Mouse (Mus musculus) kidney, embryonic 15.5 days (tissue): ENCODE results near the gene Klk1b24. TPM values are rescaled to one million over a fixed set of nuclear protein-coding genes. Genes with fewer than 3 reads are reported as not detected.

ENCODE experiments used
- ATAC-seq: fragments of 200-750 bp; cut with Nextera tagmentation; replicated peaks from 2 replicates; pipeline ENCODE4 v1.8.0; 2017; ENCODE audit warnings: moderate TSS enrichment; ENCODE audit not compliant: low FRiP score
- H3K27ac ChIP-seq: fragments of 300-500 bp; sonication (generic); 2 replicates; pipeline ENCODE4 v1.5.1; 2015; ENCODE audit warnings: mild to moderate bottlenecking, inconsistent platforms
- H3K27me3 ChIP-seq: fragments of 300-500 bp; sonication (generic); 2 replicates; pipeline ENCODE4 v1.6.1; 2015; ENCODE audit warnings: inconsistent platforms
- H3K36me3 ChIP-seq: fragments of 300-500 bp; sonication (generic); 2 replicates; pipeline ENCODE4 v1.6.1; 2015; ENCODE audit warnings: inconsistent platforms
- H3K4me1 ChIP-seq: fragments of 300-500 bp; sonication (generic); 2 replicates; pipeline ENCODE4 v1.6.1; 2015; ENCODE audit warnings: inconsistent platforms
- H3K4me2 ChIP-seq: fragments of 300-500 bp; sonication (generic); 2 replicates; pipeline ENCODE4 v1.6.1; 2015; ENCODE audit warnings: moderate library complexity, mild to moderate bottlenecking, inconsistent platforms
- H3K4me3 ChIP-seq: fragments of 300-500 bp; sonication (generic); replicated peaks from 2 replicates; pipeline ENCODE4 v1.5.1; 2015; ENCODE audit warnings: mild to moderate bottlenecking, inconsistent platforms
- H3K9ac ChIP-seq: fragments of 300-500 bp; sonication (generic); 2 replicates; pipeline ENCODE4 v1.6.1; 2015; ENCODE audit warnings: mild to moderate bottlenecking, inconsistent platforms
- H3K9me3 ChIP-seq: fragments of 300-500 bp; sonication (generic); replicated peaks from 2 replicates; pipeline ENCODE4 v1.6.1; 2016; ENCODE audit warnings: inconsistent platforms
- WGBS: fragments of 180-500 bp; shearing (Covaris S2); methylation state at CpG from one replicate; pipeline ENCODE4 v1.1.7; 2015; ENCODE audit warnings: mixed read lengths; 5-methylcytosine and 5-hydroxymethylcytosine counted together
- polyA plus RNA-seq: library from polyadenylated mRNA; unstranded; fragments of >200 nt; fragmentation: Nextera tagmentation; extraction: Ambion mirVana; gene quantifications from 2 replicates; pipeline ENCODE4 v1.2.1, GENCODE M21; 2015

The Klk1b24 gene
- polyA plus RNA-seq, 1 experiment from 2014 or later: not detected

- Histone ChIP-seq H3K9me3 (no peaks in the 10 kb centered on the region), H3K27me3 (no peaks in the 10 kb centered on the region), H3K27ac (no peak overlapping the region), H3K36me3 (no peaks in the 10 kb centered on the region), H3K4me2 (no peak overlapping the region), H3K4me3 (no peak overlapping the region), H3K9ac (no peak overlapping the region), H3K4me1 (no peaks in the 10 kb centered on the region)
- WGBS: 59% methylated on average over 2 of the region's 2 CpGs
- ATAC-seq: no peak
Measured at GRCm38 (mm10) chr7:44239913-44240312, 51.9 kb downstream of the Klk1b24 start.

GRCm38 (mm10) chr7:44240712-44241111 lies 52.7 kb downstream of the Klk1b24 start:
- H3K4me2 ChIP-seq: no peak overlapping the region
- no peaks in the 10 kb centered on the region for H3K36me3 ChIP-seq
- no peaks in the 10 kb centered on the region for H3K27me3 ChIP-seq
- 48% methylated on average over 1 of the region's 1 CpGs for whole genome bisulfite sequencing
- no peak overlapping the region for H3K4me3 ChIP-seq
- H3K4me1 ChIP-seq: peaks cover 6% of the 10 kb centered on the region
- H3K27ac ChIP-seq: no peak overlapping the region
- ATAC-seq: no peak
- no peak overlapping the region for H3K9ac ChIP-seq
- H3K9me3 ChIP-seq: no peaks in the 10 kb centered on the region

GRCm38 (mm10) chr7:44241163-44241562 lies 53.1 kb downstream of the Klk1b24 start:
- Histone ChIP-seq H3K9ac (no peak overlapping the region), H3K4me1 (peaks cover 6% of the 10 kb centered on the region), H3K4me2 (no peak overlapping the region), H3K27ac (no peak overlapping the region), H3K9me3 (no peaks in the 10 kb centered on the region), H3K36me3 (no peaks in the 10 kb centered on the region), H3K4me3 (no peak overlapping the region), H3K27me3 (no peaks in the 10 kb centered on the region)
- WGBS: 70% methylated on average over 2 of the region's 2 CpGs
- no peak for ATAC-seq

Other genes starting within 250 kb of the Klk1b24 start
- gene Klk1b8, start 237.6 kb upstream of the Klk1b24 start, polyA plus RNA-seq: 0.19 TPM in 1 of 2 replicates, not detected in the other
- gene Klk1b1, start 221.5 kb upstream of the Klk1b24 start, polyA plus RNA-seq: not detected in 2 replicates
- not detected in 2 replicates for gene Klk1b9, start 212.2 kb upstream of the Klk1b24 start, polyA plus RNA-seq
- not detected in 2 replicates for gene Klk1b11, start 192.4 kb upstream of the Klk1b24 start, polyA plus RNA-seq
- gene Klk1b26, start 176.1 kb upstream of the Klk1b24 start, polyA plus RNA-seq: 0.10 and 0.42 TPM in 2 replicates
- gene Klk1b27, start 135.9 kb upstream of the Klk1b24 start, polyA plus RNA-seq: 0.19 TPM in 1 of 2 replicates, not detected in the other
- not detected in 2 replicates for gene Klk1b21, start 85.9 kb upstream of the Klk1b24 start, polyA plus RNA-seq
- not detected in 2 replicates for gene Klk1b22, start 75.6 kb upstream of the Klk1b24 start, polyA plus RNA-seq
- not detected in 2 replicates for gene Klk1b16, start 51.5 kb upstream of the Klk1b24 start, polyA plus RNA-seq
- not detected in 2 replicates for gene Klk1b3, start 10.0 kb downstream of the Klk1b24 start, polyA plus RNA-seq
- not detected in 2 replicates for gene Klk1b4, start 19.2 kb downstream of the Klk1b24 start, polyA plus RNA-seq
- gene Klk1b5, start 27.7 kb downstream of the Klk1b24 start, polyA plus RNA-seq: not detected in 2 replicates
- gene Klk1, start 37.1 kb downstream of the Klk1b24 start, polyA plus RNA-seq: 4.1 and 6.6 TPM in 2 replicates
- gene Gm36864, start 47.9 kb downstream of the Klk1b24 start, polyA plus RNA-seq: not detected in 2 replicates
- 1.1 and 1.7 TPM in 2 replicates for gene 1700028J19Rik, start 58.5 kb downstream of the Klk1b24 start, polyA plus RNA-seq
- gene 2410002F23Rik, start 58.5 kb downstream of the Klk1b24 start, polyA plus RNA-seq: 159 and 163 TPM in 2 replicates
- 0.13 and 0.21 TPM in 2 replicates for gene Acp4, start 69.1 kb downstream of the Klk1b24 start, polyA plus RNA-seq
- gene Gm15517, start 73.2 kb downstream of the Klk1b24 start, polyA plus RNA-seq: not detected in 2 replicates
- gene Clec11a, start 118.7 kb downstream of the Klk1b24 start, polyA plus RNA-seq: 6.0 and 7.0 TPM in 2 replicates
- gene Shank1, start 122.0 kb downstream of the Klk1b24 start, polyA plus RNA-seq: 1.6 and 2.5 TPM in 2 replicates
- 2.4 and 2.5 TPM in 2 replicates for gene Syt3, start 195.9 kb downstream of the Klk1b24 start, polyA plus RNA-seq
- gene 1700008O03Rik, start 197.6 kb downstream of the Klk1b24 start, polyA plus RNA-seq: 1.1 TPM in 2 replicates
- 0.36 and 0.44 TPM in 2 replicates for gene Lrrc4b, start 240.8 kb downstream of the Klk1b24 start, polyA plus RNA-seq